Mouse (Mus musculus): Measurements from ENCODE around the gene Dcaf11. TPM values are rescaled to one million over a fixed set of nuclear protein-coding genes. Genes with fewer than 3 reads are reported as not detected.

Dcaf11 gene
- polyA plus RNA-seq, 1 experiment from 2014 or later: 70.9 TPM

DNA sequence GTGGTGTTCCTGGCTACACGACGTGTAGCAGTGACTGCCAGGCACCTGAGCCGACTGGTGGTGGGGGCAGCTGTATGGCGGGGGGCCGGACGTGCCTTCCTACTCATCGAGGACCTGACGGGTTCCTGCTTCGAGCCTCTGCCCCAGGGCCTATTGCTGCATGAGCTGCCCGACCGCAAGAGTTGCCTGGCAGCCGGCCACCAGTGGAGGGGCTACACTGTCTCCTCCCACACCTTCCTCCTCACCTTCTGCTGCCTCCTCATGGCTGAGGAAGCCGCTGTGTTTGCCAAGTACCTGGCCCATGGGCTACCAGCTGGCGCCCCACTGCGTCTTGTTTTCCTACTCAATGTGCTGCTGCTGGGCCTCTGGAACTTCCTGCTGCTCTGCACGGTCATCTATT, 16.6 kb downstream of the Dcaf11 start:
- no peak overlapping the region for H3K4me2 ChIP-seq (ENCODE audit: low read length)
- no peak for ATAC-seq (replicated peaks; ENCODE audit: low FRiP score, low TSS enrichment, low read depth)
- H3K27me3 ChIP-seq (replicated peaks; ENCODE audit: control insufficient read depth, insufficient read depth, low read length): no peaks in the 10 kb centered on the region
- H3K9me3 ChIP-seq (ENCODE audit: control insufficient read depth, low read length): no peaks in the 10 kb centered on the region
- H3K9ac ChIP-seq (ENCODE audit: low read length): no peak overlapping the region
- no peak overlapping the region for H3K27ac ChIP-seq (ENCODE audit: low read depth)
- DNase-seq (ENCODE audit: low spot score): no peak
- WGBS: 76% methylated on average over 16 of the region's 16 CpGs
- H3K4me3 ChIP-seq (ENCODE audit: low read depth, low read length): no peak overlapping the region
- H3K36me3 ChIP-seq (ENCODE audit: control insufficient read depth, insufficient read depth, low read length): peaks cover 17% of the 10 kb centered on the region
- peaks cover 8% of the 10 kb centered on the region for H3K4me1 ChIP-seq (replicated peaks; ENCODE audit: control insufficient read depth, insufficient read depth, low read length)

DNA sequence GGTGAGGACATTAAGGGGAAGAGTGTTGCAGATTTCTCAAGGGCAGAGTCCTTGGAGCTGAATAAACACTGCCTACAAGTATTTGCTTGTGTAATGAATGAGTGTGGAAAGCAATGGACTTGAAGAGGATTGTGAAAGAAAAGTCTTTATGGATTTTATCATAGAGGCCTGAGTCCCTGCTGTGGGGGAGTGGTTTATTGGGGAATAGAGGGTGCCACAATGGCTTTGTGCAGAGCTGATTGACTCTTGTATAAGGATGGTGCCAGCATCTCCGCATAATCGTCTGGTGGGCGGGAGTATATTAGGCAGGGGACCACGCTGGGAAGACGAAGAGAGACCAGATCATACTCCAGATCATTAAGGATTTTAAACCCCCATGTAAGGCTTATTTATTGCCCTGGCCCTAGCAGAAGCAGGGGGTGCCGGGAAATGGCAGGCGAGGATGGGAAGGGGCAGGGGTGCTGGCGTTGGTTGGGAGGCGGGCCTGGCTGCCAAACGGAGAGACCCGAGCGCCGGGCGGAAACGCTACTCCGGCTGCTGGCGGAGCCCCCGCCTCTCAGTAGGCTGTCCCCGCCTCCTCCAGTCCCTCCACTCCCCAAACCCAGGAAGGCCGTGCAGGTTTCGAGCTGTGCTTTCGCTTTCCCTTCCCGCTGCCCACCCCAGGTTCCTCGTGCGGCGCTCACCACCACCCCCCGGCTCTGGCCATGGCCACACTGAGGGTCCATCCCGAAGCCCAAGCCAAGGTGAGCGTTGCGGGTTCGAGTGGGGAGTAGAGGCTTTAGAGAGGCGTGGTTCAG, 18.3 kb downstream of the Dcaf11 start, which contains the start of gene Psme1:
Gene Psme1 (plus strand): TSS at position 253 of the 797 bp plus-strand sequence.
- ATAC-seq (replicated peaks; ENCODE audit: low FRiP score, low TSS enrichment, low read depth) (peak; percentile 91), DNase-seq (ENCODE audit: low spot score) (peak; percentile 85)
- H3K4me1 ChIP-seq (replicated peaks; ENCODE audit: control insufficient read depth, insufficient read depth, low read length): peaks cover 8% of the 10 kb centered on the region
- H3K27me3 ChIP-seq (replicated peaks; ENCODE audit: control insufficient read depth, insufficient read depth, low read length): no peaks in the 10 kb centered on the region
- H3K4me2 ChIP-seq (ENCODE audit: low read length): peak within 1 kb of the TSS; percentile 87
- H3K4me3 ChIP-seq (ENCODE audit: low read depth, low read length): peak within 1 kb of the TSS; percentile 93
- peak within 1 kb of the TSS; percentile 65 for H3K27ac ChIP-seq (ENCODE audit: low read depth)
- no peaks in the 10 kb centered on the region for H3K9me3 ChIP-seq (ENCODE audit: control insufficient read depth, low read length)
- H3K9ac ChIP-seq (ENCODE audit: low read length): peak within 1 kb of the TSS; percentile 77
- under 1% methylated on average over 32 of the region's 32 CpGs for WGBS
- peaks cover 23% of the 10 kb centered on the region for H3K36me3 ChIP-seq (ENCODE audit: control insufficient read depth, insufficient read depth, low read length)

DNA sequence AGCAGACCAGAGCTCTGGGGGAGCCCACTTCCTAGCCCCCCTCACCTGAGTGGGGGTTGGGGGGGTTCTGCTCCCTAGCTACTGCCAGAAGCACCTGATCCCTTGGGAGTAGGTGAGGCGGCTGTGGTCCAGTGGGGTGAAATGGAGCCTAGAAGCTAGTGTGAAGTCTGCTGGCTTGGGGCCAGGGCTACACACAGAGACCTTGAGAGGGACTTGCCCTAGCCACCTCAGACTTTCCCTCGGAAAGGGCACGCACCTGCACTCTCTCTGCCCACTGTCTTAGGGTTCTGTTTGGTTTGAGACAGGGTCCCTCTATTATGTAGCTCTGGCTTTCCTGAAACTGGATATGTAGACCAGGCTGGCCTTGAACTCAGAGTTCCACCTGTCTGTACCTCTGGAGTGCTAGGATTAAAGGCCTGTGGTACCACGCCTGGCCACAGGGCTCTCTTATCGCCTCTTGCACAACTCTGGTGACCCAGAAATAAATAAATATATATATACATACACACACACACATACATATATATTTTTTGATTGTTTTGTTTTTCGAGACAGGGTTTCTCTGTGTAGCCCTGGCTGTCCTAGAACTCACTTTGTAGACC, 19.0 kb downstream of the Dcaf11 start:
- peak; percentile 43 for ATAC-seq (replicated peaks; ENCODE audit: low FRiP score, low TSS enrichment, low read depth)
- no peak for DNase-seq (ENCODE audit: low spot score)

DNA sequence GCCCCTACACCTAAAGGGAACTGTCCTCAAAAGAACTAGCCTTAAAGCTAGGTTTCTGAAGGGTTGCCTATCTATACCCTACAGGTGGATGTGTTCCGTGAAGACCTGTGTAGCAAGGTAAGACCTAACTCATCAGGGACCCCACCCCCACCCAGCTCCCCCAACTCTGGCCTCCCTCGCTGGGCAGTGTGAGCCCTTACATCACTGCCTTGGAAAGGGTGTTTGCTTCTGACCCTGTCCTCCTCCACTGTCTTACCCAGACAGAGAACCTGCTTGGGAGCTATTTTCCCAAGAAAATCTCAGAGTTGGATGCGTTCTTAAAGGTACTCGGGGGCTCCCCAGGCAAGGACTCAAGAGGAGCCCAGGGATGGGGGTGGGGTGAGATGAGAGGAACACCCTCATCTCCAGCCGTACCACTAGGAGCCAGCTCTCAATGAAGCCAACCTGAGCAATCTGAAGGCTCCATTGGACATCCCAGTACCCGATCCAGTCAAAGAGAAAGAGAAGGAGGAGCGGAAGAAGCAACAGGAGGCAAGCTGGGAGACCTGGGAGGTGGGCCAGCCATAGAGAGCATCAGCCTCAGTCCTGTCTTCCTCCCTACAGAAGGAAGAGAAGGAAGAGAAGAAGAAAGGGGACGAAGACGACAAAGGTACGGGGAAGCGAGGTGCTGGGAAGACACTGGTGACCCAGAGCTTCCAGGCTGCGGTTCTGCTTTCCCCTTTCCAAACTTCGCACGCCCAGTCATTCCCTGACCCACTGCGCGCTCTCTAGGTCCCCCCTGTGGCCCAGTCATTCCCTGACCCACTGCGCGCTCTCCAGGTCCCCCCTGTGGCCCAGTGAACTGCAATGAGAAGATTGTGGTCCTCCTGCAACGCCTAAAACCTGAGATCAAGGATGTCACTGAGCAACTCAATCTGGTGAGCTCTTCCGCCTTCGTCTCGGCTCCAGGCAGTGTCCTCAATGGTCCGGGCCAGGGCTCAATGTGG, 20.0 kb downstream of the Dcaf11 start:
- DNase-seq (ENCODE audit: low spot score): no peak
- no peak overlapping the region for H3K9ac ChIP-seq (ENCODE audit: low read length)
- H3K27ac ChIP-seq (ENCODE audit: low read depth): no peak overlapping the region
- no peak overlapping the region for H3K4me3 ChIP-seq (ENCODE audit: low read depth, low read length)
- no peaks in the 10 kb centered on the region for H3K9me3 ChIP-seq (ENCODE audit: control insufficient read depth, low read length)
- H3K36me3 ChIP-seq (ENCODE audit: control insufficient read depth, insufficient read depth, low read length): peaks cover 23% of the 10 kb centered on the region
- whole genome bisulfite sequencing: 86% methylated on average over 23 of the region's 23 CpGs
- no peak for ATAC-seq (replicated peaks; ENCODE audit: low FRiP score, low TSS enrichment, low read depth)
- H3K27me3 ChIP-seq (replicated peaks; ENCODE audit: control insufficient read depth, insufficient read depth, low read length): peaks cover 6% of the 10 kb centered on the region; the same call in 1 of the 2 replicates
- H3K4me1 ChIP-seq (replicated peaks; ENCODE audit: control insufficient read depth, insufficient read depth, low read length): peaks cover 12% of the 10 kb centered on the region
- H3K4me2 ChIP-seq (ENCODE audit: low read length): no peak overlapping the region

More for the DNA sequence above, 19.0 kb downstream of the Dcaf11 start:
- Histone ChIP-seq H3K27ac (ENCODE audit: low read depth) (peak overlapping the region; percentile 65), H3K4me3 (ENCODE audit: low read depth, low read length) (peak overlapping the region; percentile 93), H3K9me3 (ENCODE audit: control insufficient read depth, low read length) (no peaks in the 10 kb centered on the region), H3K36me3 (ENCODE audit: control insufficient read depth, insufficient read depth, low read length) (peaks cover 23% of the 10 kb centered on the region), H3K4me1 (replicated peaks; ENCODE audit: control insufficient read depth, insufficient read depth, low read length) (peaks cover 8% of the 10 kb centered on the region), H3K27me3 (replicated peaks; ENCODE audit: control insufficient read depth, insufficient read depth, low read length) (no peaks in the 10 kb centered on the region), H3K9ac (ENCODE audit: low read length) (peak overlapping the region; percentile 77), H3K4me2 (ENCODE audit: low read length) (peak overlapping the region; percentile 87)
- 23% methylated on average over 6 of the region's 6 CpGs for WGBS

DNA sequence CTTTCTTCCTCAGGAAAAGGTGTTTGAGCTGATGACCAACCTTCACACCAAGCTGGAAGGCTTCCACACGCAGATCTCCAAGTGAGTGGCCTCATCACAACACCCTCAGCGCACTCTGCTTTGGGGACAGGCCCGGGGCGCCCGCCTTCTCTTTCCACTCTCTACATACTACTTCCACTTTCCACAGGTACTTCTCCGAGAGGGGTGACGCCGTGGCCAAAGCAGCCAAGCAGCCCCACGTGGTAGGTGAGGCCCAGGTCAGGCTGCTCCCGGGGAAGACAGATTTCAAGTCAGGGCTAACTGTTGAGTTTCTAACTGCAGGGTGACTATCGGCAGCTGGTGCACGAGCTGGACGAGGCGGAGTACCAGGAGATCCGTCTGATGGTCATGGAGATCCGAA, 20.9 kb downstream of the Dcaf11 start:
- no peak overlapping the region for H3K9ac ChIP-seq (ENCODE audit: low read length)
- WGBS: 93% methylated on average over 16 of the region's 16 CpGs
- H3K4me3 ChIP-seq (ENCODE audit: low read depth, low read length): no peak overlapping the region
- peaks cover 6% of the 10 kb centered on the region; the same call in 1 of the 2 replicates for H3K27me3 ChIP-seq (replicated peaks; ENCODE audit: control insufficient read depth, insufficient read depth, low read length)
- no peaks in the 10 kb centered on the region for H3K9me3 ChIP-seq (ENCODE audit: control insufficient read depth, low read length)
- no peak overlapping the region for H3K4me2 ChIP-seq (ENCODE audit: low read length)
- no peak for DNase-seq (ENCODE audit: low spot score)
- no peak overlapping the region for H3K27ac ChIP-seq (ENCODE audit: low read depth)
- H3K36me3 ChIP-seq (ENCODE audit: control insufficient read depth, insufficient read depth, low read length): peaks cover 23% of the 10 kb centered on the region
- H3K4me1 ChIP-seq (replicated peaks; ENCODE audit: control insufficient read depth, insufficient read depth, low read length): peaks cover 16% of the 10 kb centered on the region
- ATAC-seq (replicated peaks; ENCODE audit: low FRiP score, low TSS enrichment, low read depth): no peak

DNA sequence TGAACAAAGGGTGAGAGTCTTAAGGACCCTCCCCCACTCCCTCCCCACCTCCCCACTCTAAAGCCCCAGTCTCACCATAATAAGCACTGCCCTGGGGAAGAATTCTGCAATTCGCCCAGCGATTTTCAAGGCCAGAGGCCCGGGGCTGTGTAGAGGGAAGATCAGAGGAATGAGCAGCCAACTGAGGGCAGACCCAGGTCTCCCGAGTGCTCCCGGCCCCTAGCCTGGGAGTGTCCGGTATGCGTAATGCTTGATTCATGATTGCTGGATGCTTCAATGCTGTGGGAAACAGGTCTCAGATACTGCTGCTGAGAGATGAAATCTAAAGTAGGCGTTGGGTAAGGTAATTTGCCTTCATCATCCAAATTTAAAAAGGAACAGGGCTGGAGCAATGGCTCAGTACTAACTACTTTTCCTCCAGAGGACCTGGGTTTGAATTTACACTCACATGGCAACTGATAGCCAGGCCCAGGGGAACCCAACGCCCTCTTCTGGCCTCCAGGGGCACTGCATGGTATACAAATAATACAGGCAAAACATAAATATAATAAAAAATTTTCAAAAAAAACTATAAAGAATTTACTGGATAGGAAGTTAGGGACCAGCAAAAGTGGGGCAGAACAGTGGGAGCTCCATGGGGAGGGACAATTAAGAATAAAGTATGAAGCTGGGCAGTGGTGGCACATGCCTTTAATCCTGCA, 22.3 kb downstream of the Dcaf11 start:
- peaks cover 25% of the 10 kb centered on the region for H3K36me3 ChIP-seq (ENCODE audit: control insufficient read depth, insufficient read depth, low read length)
- ATAC-seq (replicated peaks; ENCODE audit: low FRiP score, low TSS enrichment, low read depth) (no peak), DNase-seq (ENCODE audit: low spot score) (no peak)
- H3K4me2 ChIP-seq (ENCODE audit: low read length): no peak overlapping the region
- no peak overlapping the region for H3K4me3 ChIP-seq (ENCODE audit: low read depth, low read length)
- no peaks in the 10 kb centered on the region for H3K9me3 ChIP-seq (ENCODE audit: control insufficient read depth, low read length)
- no peak overlapping the region for H3K9ac ChIP-seq (ENCODE audit: low read length)
- H3K27me3 ChIP-seq (replicated peaks; ENCODE audit: control insufficient read depth, insufficient read depth, low read length): peaks cover 6% of the 10 kb centered on the region; the same call in 1 of the 2 replicates
- 75% methylated on average over 9 of the region's 9 CpGs for WGBS
- peaks cover 16% of the 10 kb centered on the region for H3K4me1 ChIP-seq (replicated peaks; ENCODE audit: control insufficient read depth, insufficient read depth, low read length)
- no peak overlapping the region for H3K27ac ChIP-seq (ENCODE audit: low read depth)

DNA sequence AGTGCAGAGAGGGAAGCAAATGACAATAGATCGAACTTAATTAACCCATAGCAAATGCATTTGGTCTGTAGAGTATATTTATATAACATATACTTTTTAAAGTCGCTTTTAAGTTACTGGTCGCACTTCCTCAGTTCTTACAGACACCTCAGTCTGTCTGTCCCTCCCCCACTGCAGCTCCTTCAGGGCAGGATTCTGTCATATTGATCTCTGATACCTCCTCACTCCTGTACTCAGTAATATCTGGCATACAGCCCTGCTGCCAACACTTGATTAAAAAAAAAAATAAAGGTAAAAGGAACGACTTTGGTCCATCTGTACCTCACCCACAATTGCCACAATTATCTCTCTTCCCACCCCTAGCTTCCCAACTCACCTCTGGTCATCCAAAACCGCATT, 24.5 kb downstream of the Dcaf11 start:
- H3K36me3 ChIP-seq (ENCODE audit: control insufficient read depth, insufficient read depth, low read length): peaks cover 41% of the 10 kb centered on the region
- 0 out of 2 replicates have a peak, but pooled peaks cover 12% of the 10 kb centered on the region for H3K4me1 ChIP-seq (replicated peaks; ENCODE audit: control insufficient read depth, insufficient read depth, low read length)
- no peak for ATAC-seq (replicated peaks; ENCODE audit: low FRiP score, low TSS enrichment, low read depth)
- H3K4me3 ChIP-seq (ENCODE audit: low read depth, low read length): peak overlapping the region; percentile 43
- peaks cover 6% of the 10 kb centered on the region; the same call in 1 of the 2 replicates for H3K27me3 ChIP-seq (replicated peaks; ENCODE audit: control insufficient read depth, insufficient read depth, low read length)
- H3K4me2 ChIP-seq (ENCODE audit: low read length): peak overlapping the region; percentile 76
- no peak for DNase-seq (ENCODE audit: low spot score)
- no peak overlapping the region; the same call in 1 of the 2 replicates for H3K9ac ChIP-seq (ENCODE audit: low read length)
- H3K9me3 ChIP-seq (ENCODE audit: control insufficient read depth, low read length): no peaks in the 10 kb centered on the region
- no peak overlapping the region for H3K27ac ChIP-seq (ENCODE audit: low read depth)
- WGBS: 34% methylated on average over 5 of the region's 5 CpGs
